Mouse (Mus musculus) 3T3-L1 (cell line): ENCODE data around the gene Nrros.

Source experiments
- DNase-seq: peaks from one replicate; pipeline ENCODE4 v3.0.0-alpha.2; 2015; ENCODE audit warnings: low read depth, low spot score

Nrros gene

GRCm38 (mm10) chr16:32165281-32165821 is at the start of gene Nrros:
Gene Nrros, minus strand, starts transcription at chr16:32165594.
- DNase-seq: no peak

- no peak for DNase-seq
Measured at GRCm38 (mm10) chr16:32214804-32215576, 49.6 kb upstream of the Nrros start.

GRCm38 (mm10) chr16:32214156-32214555 is 48.8 kb upstream of the Nrros start:
- no peak for DNase-seq

DNA sequence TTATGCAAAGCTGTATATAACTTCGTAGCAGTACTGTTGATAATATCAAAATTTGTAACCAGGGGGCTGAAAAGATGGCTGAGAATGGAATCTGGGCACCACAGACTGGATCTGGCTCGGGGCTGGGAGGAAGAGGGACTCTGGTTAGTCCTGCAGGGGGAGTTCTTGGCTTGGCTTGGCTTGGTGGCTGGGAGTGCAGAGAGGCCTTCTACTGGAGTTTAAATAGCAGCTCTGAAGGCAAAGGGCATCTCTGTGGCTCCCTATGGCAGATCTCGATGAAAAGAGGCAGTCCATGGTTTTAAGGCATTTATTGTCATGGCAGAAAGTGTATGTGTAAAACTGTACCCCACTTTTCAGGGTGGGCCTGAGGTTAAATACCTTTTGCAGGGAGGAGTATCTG is 39.5 kb upstream of the Nrros start:
- peak; percentile 22 for DNase-seq

- peak; percentile 13 for DNase-seq
Measured at GRCm38 (mm10) chr16:32202681-32203080, 37.3 kb upstream of the Nrros start.

DNA sequence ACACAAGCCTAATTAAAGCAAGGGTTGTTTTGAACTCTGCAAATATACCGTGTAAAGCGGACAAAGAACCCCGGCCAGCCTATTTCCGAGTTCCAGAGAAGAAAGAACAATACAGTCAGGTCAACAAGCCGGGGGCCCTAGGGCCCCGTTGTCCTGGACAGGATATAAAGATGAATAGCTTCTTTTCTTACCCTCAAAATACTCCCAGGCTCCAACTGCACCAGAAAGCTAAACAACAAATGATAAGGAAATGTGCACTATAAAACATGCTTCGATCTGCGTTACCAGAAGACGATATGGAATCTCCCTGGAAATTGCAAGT is 35.6 kb upstream of the Nrros start:
- DNase-seq: no peak

DNA sequence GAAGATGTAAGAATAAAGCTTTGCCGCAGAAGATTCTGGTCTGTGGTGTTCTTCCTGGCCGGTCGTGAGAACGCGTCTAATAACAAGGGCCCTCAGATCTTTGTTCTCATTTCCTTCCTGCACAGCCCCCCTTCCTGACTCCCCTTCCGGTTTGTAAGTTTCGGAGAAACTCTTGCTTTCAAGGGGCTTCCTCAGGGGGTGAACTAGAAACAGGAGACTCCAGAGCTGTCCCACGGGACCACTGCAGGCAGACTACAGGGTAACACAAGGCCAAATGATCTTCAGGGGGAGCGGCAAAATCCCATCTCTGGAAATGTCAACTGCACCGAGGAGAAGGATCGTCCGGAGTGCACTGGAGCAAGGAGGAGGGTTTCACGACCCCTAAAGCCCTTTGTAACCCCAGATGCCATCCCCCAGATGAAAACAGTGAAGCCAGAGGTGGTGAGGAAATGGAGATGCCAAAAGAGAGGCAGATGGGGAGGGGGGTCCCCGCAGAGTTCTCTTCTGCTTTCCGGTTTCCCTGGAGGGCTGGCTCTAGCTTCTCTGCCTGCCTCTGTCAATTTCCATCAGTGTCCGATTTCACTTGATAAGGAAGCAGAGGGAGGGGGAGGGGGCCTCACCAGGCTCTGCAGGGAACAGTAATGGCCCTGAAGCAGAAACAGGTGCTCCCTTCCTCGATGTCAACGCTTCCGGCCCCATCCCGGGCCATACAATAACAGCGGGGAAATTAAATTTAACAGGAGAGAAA is 35.0 kb upstream of the Nrros start:
- DNase-seq: no peak

DNA sequence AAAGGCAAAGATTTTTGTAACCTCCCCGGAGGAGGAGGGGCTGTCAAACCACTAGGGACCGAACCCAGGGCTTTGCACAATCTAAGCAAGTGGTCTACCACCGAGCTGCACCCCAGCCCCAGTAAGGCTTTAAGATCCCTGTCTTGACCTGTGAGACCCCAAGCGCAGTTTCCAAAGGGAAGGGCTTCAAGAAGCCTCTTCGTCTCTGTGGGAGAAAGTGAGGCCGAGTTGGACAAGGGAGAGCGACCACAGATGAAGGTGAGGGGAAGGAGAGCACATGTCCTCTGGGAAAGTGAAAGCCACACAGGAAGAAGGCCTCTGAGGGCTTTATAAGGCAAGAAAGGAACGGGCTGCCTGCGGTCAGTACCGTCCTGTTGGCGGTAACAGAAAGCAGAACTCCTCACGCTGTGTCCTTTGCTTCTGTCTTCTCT is 24.6 kb upstream of the Nrros start:
- no peak for DNase-seq

- DNase-seq: no peak
Measured at GRCm38 (mm10) chr16:32189109-32189508, 23.7 kb upstream of the Nrros start.

DNA sequence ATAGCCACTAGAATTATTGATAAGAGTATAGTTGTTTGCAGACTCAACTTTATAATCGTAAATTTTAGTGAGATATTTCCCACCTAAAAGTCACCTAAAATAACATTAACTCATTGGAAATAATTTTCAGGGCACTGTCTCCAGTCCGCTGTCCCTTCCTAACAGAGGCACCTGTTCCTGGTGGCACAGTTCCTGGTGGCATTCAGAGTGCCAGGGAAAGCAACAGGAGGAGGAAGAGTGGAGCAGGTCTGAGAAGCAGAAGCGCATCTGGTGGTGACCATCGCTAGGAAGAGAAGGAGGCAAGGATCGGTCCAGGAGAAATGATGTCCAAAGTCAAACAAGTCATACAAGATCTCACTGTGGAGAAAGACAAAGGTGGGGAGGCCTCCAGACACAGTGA is 20.7 kb upstream of the Nrros start:
- no peak for DNase-seq

- DNase-seq: no peak
Measured at GRCm38 (mm10) chr16:32179333-32179901, 14.0 kb upstream of the Nrros start, which contains the start of gene Bex6. Gene Bex6, plus strand, starts transcription at chr16:32179823.

- DNase-seq: no peak
Measured at GRCm38 (mm10) chr16:32176896-32177686, 11.7 kb upstream of the Nrros start.

GRCm38 (mm10) chr16:32175029-32175428 is 9.6 kb upstream of the Nrros start:
- DNase-seq: no peak

- no peak for DNase-seq
Measured at GRCm38 (mm10) chr16:32174340-32175005, 9.1 kb upstream of the Nrros start.

DNA sequence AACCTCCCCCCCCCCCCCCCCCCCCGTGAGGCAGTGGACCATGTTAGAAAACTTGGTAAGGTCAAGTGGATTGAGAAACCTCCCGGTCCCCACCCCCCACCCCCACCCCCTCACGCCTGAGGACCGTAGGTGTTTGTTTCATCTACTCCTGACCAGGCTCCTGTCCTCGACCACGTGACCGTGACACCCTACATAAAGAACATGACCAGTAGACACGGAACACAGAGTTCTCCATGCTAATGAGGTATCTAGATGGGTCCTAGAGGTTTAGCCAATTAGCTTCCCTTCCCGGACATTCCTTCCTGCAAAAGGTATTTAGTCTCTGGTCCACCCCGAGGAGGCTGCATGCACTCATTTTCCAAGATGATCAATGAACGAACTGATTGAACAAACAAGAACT is 8.0 kb upstream of the Nrros start:
- no peak for DNase-seq

DNA sequence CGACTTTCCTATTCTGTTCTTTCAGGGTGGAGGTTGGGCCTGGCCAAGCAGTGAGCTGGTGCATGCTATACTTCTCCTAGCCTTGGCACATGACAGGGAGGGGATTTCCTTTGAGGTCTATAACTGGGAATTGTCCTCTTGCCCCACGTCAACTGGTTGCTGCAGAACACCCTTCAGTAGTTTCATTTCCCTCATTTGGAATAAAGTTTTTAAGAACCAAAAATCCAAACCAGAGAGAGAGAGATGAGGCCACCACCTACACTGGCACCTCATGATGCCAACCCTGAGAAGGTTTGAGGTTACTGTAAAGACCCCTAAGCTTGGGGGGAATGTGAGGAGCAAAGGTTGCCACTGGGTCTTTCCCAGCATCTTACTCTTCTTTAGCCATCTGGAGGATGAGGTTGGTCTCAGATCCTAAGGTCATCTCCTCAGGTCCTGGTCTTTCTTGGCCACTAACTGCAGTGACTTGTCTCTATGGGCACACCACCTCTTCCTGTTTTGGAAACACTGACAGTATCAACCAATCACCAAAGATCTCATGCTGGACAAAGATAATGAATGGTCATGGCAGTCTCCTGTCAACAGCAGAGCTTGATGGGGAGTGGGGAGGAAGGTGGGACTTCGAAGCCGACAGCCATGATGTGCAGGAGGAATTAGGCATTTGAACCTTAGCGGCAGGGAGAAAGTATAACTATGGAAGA is 5.8 kb upstream of the Nrros start:
- DNase-seq: no peak

DNA sequence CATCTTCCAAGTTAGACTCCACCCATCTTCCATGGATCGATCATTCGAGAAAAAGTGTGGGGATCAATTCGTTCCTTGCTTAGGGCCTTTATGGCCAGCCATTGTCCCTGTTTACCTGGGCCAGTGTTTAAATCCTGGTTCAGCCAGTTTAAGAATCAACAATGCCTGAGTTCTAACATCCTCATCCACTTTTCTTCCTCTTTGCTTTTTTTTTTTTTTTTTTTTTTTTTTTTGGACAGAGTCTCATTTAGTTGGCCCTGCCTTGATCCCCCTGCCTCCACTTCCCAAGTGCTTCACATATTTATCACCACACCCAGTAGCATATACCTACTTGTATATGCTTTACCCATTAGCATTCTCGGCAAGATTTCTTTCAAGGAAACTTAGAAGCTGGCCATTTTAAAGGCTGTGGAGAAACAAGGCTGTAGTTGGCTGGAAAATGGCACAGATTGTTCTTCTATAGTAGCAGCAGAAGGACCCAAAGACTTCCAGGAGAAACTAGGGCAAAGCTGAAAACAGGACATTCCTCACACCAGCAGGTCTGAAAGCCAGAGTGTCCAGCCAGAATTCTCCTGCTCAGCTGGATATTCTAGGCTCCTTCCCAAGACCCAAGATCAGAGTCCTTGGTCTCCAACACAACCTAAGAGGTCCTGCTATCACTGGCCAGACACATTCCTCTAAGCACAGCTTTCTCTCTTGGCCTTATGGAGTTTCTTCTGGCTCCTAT is 2.6 kb upstream of the Nrros start:
- no peak for DNase-seq

DNA sequence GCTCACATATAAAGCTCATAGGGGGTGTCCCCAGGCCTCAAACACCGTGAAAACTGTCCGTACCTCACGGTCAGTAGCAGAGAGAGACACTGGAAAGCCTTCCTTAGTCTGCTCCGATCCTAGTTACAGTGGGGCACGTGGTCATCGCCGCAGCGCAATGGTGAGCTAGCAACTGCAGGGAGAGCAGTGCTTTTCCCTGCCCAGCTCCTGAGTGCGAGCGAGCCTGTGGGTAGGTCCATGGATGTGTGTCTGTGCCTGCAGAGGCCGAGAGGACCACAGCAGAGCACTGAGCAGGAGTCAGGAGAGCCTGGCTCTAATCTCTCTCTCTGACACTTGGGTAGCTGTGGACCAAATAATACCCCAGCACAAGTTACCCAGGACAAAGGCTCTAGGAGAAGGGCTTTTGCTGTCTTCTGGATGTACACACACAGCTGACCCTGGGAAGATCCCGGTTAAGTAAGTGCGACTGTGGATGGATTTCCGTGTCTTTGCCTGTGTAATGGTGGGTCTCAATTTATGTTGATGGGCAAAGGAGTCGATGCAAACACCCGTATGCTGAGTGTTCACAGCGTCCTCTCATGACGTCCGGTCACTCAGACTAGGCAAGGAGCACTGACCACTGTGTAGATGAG is 882 bp downstream of the Nrros start:
- DNase-seq: no peak

- DNase-seq: no peak
Measured at GRCm38 (mm10) chr16:32163891-32164290, 1.5 kb downstream of the Nrros start.
